Mouse (Mus musculus): ENCODE measurements at regions not wholly inside any gene's neighbourhood (a gene's known extent, or its start where the extent isn't known, plus 50 kb on each side); places are given as distances from the start of the nearest gene placed in this dataset.
"Not testable (repeated sequence)": the region's sequence is repeated elsewhere in the genome, so short reads cannot be mapped to it uniquely, and the experiment has no call there.

DNA sequence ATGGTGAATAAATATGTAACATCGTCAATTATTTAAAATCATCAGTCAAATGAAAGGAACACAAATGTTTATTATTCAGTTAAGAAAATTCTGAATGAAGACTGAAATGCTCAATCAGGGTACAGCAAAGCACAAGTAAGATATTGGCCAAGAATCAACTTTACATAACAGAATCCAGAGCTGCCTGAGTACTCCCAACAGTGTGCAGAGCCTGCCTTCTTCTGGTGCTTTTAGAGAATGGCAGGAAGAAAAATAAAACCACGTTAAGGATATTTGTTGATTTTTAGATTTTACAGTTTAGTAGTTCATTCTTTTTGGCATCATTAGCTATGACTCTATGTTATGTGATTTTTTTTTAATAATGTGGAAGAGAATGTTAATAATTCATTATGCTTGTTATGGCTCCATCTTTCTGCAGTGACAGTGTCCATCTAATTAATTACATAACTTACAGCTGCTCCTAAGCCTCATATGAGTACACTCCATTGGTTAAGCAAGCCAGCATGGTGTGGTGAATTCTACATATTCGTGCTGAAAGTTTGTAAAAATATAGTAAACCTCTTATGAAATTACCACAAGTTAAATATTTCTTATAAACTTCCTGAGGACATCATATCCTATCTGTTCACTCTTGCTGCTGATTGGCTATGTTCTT lies 579.0 kb downstream of the Kcna4 start:
- DNase-seq (ENCODE audit: inconsistent ontology term): peak; percentile 56

DNA sequence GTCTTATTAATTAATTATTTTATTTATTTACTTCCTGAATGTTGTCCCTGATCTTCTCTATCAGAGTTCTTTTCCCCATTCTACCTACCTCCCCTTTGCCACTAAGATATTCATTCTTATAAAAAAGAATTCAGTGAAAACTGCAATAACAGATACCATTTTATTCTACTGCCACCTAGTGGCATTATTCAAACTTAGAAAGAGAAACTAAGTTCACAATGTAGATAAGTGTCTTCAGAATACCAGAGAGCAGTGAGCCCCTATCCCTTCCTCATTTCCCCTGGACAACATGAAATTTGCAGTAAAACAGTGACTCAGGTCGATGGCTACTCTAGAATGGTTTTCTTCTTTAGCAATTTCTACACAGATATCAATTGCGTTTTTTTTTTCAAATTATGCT lies 589.2 kb downstream of the Kcna4 start:
- DNase-seq (ENCODE audit: inconsistent ontology term): no peak

DNA sequence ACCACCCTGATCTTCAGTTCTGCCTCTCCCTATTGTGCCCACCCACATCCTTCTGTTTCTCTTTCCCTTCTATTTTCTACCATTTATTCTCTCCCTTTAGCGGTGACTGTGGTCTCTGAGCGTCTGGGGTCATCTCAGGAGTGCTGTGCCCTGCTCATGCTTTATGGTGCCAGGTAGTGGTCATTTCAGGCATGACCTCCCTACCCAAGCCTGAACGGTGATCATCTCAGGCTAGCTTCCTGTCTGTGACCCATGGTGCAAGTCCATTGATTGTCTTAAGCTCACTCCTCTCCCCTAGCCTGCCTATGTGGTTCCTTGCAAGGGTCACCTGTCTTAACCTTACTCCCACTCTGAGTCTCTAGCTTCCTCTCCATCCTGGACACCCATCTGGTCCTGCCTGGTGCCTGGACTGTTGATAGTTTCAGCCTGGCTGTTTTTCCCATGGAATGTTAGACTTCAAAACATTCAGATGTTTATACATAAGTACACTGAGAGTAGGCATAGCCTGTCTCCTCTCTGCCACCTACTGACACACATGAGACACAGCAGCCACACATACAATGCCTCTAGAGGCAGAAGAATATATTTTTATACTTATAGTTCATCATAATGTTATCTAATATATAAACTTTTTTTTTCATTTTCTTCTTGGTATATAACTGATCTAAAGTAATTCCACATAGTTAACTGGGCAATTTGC lies 595.8 kb downstream of the Kcna4 start:
- no peak for DNase-seq (ENCODE audit: inconsistent ontology term)

DNA sequence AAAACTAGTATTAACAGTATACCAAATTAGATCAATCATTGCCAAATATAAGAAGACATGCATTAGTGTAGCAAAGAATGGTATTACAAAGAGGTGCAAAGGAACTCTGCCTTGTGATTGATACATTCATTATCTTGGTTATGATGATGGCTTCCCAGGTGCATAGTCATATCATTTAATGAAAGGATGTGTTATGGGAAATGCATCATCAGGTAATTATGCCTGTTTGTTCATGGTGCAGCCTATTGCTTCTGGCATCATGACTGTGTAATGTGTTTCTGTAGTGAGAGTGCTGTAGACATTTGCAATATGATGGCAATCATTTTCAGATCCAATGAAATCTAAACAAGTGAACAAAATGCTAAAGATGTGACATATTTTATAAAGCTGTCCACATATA lies 597.8 kb downstream of the Kcna4 start:
- DNase-seq (ENCODE audit: inconsistent ontology term): no peak

DNA sequence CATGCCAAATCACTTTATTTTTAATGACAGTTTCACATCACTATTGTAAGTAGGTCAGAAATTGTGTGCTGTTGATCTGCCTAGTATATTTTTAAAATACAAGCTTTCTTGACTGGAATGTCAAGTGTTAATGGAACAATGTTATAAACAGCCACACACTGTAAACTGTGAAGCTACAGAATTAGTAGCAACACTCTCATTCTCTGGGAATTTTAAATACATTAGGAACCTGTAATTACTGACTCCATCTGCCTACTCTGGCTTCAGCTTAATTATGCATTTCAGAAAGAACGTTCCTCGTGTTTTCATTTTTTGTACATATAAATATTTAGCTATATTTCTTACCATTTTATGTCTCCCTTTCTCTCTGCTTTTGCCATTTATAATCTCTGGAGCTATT lies 634.7 kb downstream of the Kcna4 start:
- DNase-seq (ENCODE audit: inconsistent ontology term): no peak

DNA sequence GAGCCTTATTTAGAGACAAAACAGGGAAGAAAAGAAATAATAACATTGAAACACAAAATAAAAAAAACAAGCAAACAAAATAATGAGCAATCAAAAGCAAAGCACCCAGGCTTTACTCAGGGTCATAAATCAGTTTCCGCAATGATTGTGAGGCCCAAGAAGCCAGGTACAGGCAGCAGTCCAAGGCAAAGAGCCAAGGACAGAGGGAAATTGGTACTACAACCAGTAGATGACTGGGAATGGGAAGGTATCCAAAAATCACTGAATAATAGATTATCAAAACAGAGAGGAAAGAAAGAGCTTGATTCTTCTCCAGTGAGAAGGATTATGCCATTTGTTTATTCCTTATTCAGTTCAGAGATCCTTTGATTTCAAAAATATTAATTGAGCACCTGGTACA lies 636.2 kb downstream of the Kcna4 start:
- DNase-seq (ENCODE audit: inconsistent ontology term): no peak

DNA sequence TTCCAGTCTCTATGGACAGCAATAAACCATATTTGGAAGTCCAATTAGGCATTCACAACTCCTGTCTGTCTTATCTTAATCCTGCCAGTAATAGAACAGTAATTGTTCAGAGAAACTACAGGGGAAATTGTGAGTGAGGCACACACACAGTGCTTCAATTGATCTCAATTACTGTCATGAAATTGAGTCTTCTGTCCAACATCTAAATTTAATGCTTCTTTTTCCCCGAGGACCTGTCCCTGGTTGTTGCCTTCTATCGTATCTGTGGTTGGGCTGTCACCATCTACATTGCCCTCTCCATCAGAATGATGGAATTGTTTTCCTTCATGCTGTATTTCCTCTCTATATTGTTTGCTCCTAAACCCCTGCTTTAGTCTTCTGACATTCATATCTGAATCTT lies 644.9 kb downstream of the Kcna4 start:
- peak; percentile 11 for DNase-seq (ENCODE audit: inconsistent ontology term)

DNA sequence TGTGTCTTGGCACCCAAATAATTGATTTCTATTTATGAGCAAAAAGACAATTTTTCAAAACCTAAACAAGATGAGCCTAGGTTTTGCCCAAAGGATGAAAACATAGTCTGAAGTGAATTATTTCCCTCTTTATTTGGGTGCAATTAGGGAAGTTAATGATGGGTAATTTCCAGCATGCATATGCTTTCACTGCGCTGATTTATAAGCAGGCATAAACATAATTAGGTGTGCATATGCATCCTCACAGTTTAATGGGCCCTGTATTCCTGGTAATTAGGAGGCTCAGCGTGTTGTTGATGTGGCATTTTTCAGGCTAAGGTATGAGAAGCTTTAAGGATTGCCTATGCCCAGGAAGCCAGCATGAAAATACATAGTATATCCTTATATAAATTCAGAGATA lies 645.3 kb downstream of the Kcna4 start:
- no peak for DNase-seq (ENCODE audit: inconsistent ontology term)

DNA sequence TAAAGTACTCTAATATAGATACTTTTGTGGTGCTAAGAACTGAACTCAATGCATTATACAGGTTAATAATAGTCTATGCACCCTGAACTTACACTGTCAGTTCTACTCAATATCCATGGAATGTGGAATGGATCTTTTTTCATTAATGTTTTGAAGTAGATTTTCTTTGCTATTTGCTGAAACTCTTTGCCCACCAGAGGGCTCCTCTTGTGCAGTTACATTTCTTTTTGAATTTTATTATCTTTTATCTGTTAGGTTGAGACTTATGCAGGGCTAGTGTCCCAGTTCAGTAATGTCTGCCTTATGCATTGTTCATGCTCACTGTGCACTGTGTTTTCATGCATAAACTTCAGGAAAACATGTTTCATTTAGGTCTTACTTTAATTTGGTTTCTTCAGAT lies 650.9 kb downstream of the Kcna4 start:
- DNase-seq (ENCODE audit: inconsistent ontology term): no peak

DNA sequence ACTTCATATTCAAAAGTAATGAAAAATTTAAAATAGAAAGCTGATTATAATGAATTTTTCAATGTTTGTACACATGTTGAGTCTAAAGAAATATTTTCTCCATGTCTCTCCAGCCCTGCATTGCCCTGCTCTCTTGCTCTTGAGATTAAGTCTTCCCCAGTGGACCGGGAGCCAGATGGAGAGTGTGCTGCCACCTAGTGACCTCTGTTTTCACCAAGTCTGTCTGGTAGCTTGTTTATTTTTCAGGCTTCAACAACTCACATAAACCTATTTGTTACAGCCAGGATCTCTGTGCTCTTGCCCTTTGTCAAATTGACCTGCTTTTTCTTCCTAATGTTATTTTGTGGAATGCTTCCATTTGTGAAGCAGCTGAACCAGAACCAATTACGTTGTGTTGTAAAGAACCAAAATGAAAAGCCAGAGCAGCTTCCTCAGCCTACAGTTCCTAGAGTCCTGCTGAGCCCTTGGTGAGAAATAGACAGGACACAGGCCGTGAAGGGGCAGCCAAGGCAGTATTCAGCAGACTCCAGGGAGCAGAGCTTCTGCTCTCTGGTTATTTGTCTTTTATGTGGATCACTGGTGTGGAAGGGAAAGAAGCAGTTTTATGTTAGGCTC lies 655.5 kb downstream of the Kcna4 start:
- peak; percentile 88 for DNase-seq (ENCODE audit: inconsistent ontology term)

DNA sequence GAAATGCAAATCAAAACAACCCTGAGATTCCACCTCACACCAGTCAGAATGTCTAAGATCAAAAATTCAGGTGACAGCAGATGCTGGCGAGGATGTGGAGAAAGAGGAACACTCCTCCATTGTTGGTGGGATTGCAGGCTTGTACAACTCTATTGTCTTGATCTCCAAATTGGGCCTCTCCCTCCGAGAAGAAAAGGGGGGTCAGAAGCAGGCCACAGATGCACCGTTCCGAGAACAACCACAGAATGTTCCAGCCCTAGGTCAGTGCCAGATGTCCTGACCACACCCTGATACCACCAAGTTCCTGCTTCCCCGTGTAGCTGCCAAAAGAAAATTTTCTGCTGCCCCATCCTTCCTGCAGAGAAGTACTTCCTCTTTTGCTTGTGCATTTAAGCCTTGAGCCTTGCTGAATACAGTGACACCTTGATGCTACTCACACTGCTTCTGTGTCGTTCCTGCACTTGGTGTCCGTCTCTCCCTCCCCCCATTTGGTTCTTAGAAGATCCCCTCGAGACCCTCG lies 665.2 kb downstream of the Kcna4 start:
- DNase-seq (ENCODE audit: inconsistent ontology term): not testable (repeated sequence)

DNA sequence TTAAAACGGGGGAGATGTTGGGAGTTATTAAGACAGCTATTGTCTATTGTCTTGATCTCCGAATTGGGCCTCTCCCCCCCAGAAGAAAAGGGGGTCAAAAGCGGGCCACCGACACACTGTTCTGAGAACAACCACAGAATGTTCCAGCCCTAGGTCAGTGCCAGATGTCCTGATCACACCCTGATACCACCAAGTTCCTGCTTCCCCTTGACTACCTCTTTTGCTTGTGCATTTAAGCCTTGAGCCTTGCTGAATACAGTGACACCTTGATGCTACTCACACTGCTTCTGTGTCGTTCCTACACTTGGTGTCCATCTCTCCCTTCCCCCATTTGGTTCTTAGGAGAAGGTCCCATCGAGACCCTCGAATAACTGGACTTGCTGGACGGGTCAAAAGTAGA lies 673.5 kb downstream of the Kcna4 start:
- not testable (repeated sequence) for DNase-seq (ENCODE audit: inconsistent ontology term)

DNA sequence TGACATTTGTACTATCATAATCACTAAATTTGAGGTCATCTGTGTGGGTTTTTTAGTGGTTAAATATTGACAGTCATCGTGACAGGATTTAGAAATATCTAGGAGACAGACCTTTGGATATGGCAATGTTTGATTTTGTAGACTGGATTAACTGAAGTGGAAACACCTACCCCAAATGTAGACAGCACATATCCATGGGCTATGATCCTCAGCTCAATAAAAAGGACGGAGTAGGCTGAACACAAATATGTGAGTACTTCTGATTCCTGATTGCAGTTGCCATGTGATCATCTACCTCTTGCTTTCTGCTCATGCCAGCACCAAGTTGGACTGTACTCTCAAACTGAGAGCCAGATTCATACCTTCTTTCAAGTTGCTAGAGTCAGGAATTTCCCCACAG lies 674.4 kb downstream of the Kcna4 start:
- peak; percentile 73 for DNase-seq (ENCODE audit: inconsistent ontology term)

DNA sequence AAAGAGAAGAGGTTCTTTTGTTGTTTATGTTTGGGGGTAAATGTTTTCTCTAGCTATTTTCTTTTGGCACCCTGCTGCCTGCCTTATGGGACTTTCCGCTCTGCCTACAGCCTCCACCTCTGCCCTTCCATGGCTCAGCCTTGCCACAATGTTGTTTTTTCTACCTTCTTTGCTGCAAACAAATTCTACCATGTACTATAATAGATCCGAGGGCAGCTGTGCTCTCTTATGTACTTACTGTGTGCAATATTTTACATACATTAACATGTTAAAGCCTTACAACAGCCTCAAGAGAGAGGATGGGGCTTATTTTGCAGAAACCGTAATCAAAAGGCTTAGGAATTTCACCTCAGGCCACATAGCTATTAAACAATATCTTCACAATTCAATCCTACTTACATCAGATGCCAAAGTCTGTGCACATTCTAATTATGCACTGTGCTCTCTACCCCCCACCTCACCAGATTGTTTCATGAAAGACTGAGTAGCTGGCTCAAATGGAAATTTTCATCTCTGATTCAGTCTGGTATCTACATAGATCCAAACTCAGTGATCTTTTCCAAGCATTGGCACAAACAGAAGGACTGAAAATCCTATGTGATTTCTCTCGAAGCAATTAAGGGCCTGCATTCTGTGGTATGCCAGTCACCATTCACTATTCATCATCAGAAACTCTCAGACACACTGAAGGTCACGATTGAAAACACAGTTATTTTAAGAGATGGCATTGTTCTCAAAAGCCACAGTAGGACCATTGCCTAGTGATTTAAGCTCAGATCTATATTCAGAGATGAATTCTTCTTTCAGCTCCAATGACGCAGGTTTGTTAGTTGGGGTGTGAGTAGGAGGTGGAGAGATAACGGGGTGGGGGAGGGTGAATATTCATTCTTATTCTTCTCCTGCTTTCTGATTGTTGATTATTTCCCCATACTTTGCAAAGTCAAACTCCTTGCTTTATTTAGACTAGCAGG lies 675.2 kb downstream of the Kcna4 start:
- peak; percentile 98 for DNase-seq (ENCODE audit: inconsistent ontology term)

DNA sequence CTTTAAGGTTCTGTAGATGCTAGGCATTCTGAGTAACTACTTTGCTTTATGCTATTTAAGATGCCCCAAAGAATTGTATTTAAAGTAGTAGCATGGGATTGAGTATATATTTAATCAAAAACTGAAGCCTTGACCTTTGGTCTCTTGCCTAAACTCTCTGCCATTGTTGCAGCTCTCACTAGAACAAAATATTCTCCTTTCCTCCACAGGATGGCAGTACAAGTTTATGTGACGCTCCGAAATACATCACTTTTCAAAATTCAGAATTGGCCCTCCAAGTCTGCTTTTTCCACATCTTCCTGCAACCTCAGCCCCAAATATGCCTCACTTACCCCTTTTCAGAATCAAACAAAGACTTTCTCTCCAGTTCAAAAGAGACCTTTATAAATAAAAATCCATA lies 678.1 kb downstream of the Kcna4 start:
- DNase-seq (ENCODE audit: inconsistent ontology term): peak; percentile 40

DNA sequence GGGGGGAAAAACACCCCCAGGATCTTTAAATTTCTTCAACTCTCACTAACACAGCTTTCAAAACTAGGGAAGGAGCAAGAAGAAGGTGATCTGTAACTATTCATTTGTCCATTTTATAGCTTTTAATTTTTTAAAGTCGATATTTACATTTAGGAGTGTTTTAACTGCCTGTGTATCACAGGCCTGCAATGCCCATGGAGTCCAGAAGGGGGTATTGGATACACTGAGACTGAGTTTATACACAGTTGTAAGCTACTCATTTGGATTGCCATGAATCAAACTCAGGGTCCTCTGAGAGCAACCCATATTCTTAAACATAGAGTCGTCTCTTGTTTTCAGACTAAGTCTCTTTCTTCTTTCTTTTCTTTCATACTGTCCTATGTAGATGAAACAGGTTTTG lies 679.1 kb downstream of the Kcna4 start:
- no peak for DNase-seq (ENCODE audit: inconsistent ontology term)

DNA sequence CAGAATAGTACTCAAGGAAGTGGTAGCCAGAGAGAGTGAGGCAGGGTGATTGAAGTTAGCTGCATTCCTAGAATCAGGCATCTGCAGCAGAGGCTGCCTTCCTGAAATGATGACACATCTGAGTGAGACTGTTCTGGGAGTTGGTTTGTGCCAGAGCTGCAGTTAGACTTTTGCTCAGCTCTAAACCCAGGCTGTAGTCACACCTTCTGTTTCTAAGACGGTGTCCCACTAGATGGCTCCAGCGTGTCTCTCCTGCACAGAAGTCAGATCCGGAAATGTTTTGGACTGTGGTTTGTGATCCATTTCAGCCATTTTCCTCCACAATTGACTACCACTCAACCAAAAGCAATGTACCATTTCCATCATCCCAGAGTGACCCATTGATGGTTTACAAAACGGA lies 683.1 kb downstream of the Kcna4 start:
- DNase-seq (ENCODE audit: inconsistent ontology term): peak; percentile 49

DNA sequence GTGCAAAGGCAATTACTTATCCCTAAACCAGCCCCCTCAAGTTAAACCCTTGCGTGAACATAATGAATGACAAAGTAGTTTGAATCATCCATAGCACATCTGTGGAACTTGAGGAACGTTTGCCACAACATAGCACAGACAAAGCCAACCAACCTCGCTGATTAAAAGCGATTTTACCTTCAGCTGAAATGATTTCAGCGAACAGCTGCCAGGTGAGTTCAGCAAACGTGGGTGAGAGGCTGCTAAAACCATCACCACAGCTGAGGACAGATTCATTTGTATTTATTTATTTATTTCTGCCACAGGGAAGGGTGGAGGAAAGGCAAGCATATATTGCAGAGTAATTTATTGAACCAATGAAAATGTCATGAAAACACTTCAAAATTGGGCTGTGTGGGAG lies 704.4 kb downstream of the Kcna4 start:
- peak; percentile 9 for DNase-seq (ENCODE audit: inconsistent ontology term)

DNA sequence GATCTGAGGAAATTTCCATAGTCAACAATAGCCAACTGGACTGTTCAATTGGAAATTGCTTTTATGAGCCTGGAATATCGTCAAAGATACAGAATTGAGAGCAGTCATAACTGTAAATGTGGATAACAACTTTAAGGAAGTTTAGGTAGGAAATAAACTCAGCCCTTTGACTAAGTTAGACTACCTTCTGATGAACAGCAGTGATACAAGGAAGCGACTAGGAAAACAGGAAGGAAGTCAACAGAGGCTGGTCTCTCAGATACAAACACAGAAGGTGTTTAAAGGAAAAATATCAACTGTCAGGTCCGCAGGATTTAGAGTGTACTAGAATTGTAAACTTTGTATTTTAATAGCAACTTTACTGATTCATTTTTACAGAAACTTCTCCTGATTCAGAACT lies 721.1 kb downstream of the Kcna4 start:
- DNase-seq (ENCODE audit: inconsistent ontology term): no peak

DNA sequence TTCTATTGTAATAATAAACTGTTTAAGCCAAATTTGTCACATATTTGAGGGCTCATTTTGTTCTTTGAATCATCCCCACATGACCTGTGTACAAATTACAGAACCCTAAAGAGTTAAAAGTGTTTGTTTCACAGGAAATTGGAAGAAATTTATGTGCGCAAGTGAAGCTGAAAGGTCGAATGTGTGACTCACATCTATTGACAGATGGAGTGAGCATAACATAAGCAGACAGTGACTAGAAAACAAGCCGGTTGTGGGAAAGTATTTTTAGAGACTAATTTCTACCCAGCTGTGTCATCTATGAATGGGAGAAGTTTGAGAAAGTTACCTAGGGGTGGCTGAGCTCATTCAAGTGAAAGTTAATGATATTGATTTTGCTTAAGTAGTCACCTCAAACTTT lies 732.8 kb downstream of the Kcna4 start:
- peak; percentile 56 for DNase-seq (ENCODE audit: inconsistent ontology term)

DNA sequence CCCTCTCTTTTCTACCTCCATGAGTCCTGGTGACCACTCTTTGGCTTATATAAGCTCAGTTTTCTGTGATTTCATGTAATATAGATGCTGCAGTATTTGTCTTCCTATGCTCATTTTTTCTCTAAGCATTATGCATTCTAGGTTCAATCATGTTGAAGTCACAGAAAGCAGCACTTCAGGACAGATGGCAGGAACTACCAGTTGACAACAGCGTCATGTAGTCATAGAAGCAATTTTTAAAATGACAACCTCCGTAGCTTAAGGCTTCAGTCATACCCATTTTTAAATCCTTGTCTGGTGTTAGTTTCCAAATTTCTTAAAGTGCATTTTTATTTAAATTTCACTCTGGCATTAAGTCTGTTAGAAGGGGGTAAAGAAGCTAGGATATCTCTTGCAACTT lies 740.2 kb downstream of the Kcna4 start:
- no peak for DNase-seq (ENCODE audit: inconsistent ontology term)
